Mouse (Mus musculus) olfactory bulb, adult 2 months (tissue): ENCODE data around the gene Ttk.

Experiments used
- CTCF ChIP-seq: fragments of 200-500 bp; IDR thresholded peaks from 2 replicates; pipeline ENCODE4 v1.5.1; 2012; ENCODE audit warnings: low read depth, mild to moderate bottlenecking, low read length, moderate library complexity; ENCODE audit not compliant: insufficient read depth
- POLR2A ChIP-seq: fragments of 200-500 bp; IDR thresholded peaks from 2 replicates; pipeline ENCODE4 v1.6.1; 2012; ENCODE audit warnings: mild to moderate bottlenecking, low read depth, low read length, moderate library complexity; ENCODE audit not compliant: insufficient read depth

DNA sequence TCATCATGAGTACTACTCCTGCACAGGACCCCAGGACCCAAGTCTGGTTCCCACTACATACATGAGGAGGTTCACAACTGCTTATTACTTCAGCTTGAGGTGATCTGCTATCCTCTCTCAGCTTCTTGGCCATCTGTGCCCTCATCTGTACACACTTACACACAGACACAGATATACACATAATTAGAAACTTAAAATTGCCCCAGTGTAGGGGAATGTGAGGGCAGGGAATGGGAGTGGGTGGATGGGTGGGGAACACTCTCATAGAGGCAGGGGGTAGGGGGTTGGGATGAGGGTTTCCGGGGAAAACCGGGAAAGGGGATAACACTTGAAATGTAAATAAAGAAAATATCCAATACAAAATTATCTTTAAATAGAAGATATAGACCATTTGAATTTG is 75.3 kb downstream of the Ttk start:
- TF ChIP-seq CTCF (no peak), POLR2A (no peak)
